Mouse (Mus musculus) layer of hippocampus, adult 9-11 months (tissue): ENCODE measurements at regions not wholly inside any gene's neighbourhood (a gene's known extent, or its start where the extent isn't known, plus 50 kb on each side); places are given as distances from the start of the nearest gene placed in this dataset.

Source experiments
- DNase-seq: peaks from one replicate; pipeline ENCODE4 v3.0.0; 2022

DNA sequence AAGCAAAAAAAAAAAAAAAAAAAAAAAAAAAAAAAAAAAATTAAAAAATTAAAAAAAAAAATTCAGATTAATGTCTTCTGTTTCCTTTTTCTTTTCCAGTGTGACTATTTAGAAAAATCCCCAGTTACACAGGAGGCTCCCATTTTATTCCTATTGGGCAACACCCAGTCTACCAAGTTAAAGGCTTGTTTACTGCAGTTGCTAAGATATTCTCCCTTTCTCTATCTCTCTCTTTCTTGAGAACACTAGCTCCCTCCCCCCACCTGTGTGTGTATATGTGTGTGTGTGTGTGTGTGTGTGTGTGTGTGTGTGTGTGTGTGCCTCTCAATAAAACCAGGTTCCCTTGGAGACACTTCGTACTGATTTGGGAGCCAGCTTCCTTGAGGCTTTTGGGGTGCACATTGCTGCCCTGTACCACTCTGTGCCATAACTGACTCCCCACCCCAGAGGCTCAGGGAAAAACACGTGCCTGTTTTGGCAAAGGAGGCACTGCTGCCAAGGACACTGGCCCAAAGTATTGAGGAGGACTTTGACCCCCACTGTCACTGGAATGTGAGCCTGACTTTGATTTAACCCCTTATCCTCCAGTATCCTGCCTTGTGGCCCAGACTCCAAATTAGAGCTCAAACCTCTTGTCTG, 50.3 kb downstream of the Anapc15-ps start:
- no peak for DNase-seq

DNA sequence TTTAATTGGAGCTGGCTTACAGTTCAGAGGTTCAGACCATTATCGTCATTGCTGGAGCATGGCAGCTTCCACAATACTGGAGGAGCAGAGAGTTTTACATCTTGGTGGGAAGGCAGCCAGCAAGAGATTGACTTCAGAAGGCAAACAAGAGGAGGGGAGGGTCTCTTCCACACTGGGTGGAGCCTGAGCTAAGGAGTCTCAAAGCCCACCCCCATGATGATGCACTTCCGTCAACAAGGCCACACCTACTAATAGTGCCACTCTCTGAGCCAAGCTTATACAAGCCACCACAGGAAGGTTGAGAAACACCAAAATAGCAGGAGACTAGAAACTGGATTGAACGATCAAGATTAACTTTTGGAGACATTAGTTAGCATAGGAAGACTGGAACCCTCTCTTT, 52.5 kb downstream of the Anapc15-ps start:
- DNase-seq: no peak

DNA sequence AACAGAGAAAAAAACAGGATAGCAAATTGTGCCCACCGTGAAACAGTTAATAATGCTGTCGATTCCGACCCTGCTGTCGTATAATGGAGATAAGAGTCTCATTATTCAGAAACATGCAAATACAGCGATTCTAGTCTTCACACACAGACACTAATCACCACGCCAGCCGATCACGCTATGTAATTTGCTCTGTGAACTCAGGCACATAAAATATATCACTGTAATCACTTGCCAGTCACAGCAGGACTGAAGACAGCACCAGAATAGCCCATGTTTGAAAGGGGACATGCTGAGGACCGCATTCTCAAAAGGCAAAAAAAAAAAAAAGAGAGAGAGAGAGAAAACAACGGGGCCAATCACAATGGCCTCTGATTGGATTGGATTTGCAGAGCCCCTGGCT, 53.6 kb downstream of the Anapc15-ps start:
- DNase-seq: no peak

DNA sequence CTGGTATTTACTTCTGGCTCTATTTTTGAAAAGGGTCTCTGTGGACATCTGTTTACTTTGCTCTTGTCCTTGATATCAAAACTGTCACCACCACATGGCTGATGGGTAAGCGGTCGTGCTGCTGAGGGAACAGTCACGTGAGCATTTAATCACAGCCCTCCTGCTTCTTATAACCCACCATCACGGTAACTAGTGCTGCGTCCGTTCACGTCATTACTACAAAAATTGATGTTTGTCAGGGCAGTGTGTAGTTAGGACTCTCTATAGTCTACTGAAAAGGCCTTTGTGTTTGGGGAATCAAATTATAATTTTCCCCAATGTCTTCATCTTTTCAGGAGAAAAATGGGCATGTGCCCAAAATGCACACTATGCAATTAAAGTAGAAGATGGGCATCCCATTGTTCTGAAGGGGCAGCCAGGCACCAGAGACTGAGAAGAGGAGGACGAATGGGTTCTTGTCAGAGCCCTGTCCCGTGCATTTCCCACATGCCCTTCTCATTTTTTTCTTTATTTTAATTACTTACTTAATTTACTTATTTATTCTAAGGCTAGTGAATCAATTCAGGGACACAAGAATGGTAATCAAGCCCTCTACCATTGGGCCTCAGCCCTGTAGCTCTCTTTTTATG, 54.6 kb upstream of the Nudt4 start:
- no peak for DNase-seq

DNA sequence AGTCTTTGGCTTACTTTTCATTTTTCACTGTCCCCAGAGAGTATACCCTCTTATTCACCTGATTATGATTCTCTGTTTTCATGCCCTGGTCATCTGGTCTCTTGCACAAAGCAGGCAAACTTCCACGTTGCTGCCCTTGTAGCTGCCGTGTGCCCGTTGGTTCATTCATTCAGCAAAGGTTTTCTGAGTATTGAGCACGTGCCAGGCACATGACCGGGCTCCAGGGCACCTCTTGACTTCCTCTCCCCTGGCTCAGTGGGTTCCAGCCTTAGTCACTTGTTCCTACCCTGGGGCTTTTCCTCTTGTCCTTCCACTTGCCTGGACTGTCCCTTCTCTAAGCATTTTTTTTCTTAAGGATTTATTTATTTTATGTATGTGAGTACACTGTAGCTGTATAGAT, 52.9 kb upstream of the Nudt4 start:
- peak; percentile 34 for DNase-seq

DNA sequence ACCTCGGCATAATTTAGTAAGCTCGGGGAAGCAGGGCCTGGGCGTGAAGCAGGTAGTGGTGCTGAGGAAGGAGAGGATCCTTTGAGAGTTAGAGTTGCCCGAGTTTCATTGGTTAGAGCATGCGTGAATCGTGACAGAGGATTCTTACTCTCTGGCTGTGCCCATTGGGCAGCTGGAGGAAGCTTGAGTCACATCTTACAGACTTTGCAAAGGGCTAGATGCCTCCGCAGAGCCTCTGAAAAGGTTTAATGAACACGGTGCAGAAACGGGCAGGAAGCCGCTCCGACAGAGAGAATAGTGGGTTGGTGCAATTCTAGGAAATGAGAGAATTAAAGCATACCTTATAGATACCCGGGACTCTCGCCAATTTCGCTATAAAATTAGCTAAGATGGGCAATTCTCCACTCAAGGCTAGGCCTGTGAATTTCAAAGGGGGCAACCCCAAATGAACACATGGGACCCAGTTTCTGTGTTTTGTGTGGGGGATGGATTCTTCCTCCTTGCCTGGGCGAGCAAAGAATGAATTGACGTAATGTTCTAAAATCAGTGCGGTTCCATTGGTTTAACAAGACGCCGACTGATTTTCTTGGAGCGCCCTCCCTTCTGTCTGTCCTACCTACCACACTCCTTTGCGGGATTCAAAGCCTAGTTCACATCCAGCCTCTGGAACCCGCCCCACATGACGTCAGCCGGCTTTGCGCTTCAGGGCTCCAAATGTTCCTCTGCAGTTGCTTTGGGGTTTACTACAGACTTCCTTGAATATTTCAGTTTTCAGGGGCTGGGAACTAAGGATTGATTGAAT, 52.1 kb upstream of the Nudt4 start:
- peak; percentile 33 for DNase-seq
